Mouse (Mus musculus): ENCODE measurements around the gene Obox3.
"Not testable (repeated sequence)": the region's sequence is repeated elsewhere in the genome, so short reads cannot be mapped to it uniquely, and the experiment has no call there.

The Obox3 gene

DNA sequence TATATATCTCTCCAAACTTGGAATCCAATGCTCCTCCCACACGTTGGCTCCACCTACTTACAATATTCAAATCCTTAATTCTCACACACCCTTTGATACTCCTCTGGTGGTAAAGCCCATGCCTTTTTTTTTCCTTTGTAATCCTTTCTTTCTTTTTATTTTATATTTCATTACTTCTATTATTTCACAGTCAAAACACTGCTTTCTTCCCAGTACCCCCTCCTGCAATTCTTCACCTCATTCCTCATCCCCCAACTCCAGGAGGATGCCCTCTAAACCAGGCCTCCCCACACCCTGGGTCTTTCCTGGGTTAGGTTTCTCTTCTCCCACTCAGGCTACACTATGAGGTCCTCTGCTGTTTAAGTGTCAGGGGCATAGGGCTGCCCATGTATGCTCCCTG lies at the start of gene Obox3:
TSS of gene Obox3 (minus strand) at position 101 of the 400 bp plus-strand sequence.
- not testable (repeated sequence) for DNase-seq (ENCODE audit: low read depth)

DNA sequence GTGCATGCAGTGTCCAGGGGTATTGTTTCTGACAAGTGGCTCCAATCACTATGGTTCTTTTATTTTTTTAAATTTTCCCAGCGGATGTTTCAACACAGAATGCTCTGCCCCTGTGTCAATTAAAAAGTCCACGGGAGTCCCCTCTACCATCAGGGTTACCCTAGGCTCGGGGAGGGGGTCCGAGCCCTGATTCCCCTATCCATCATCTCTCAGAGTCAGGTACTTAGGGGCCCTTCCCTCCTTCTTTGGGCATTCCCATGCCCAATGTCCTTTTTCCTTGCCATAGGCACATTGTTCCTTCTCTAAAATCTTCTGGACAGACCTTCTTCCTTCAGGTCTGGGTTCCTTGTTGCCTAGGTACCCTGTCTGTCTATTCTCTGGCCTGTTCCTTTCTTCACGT lies 130.3 kb downstream of the Obox3 start:
- not testable (repeated sequence) for DNase-seq (ENCODE audit: low read depth)

All from 416B (cell line).